9 mouse cellular contexts compared by ENCODE assay signal in the genomic region with DNA sequence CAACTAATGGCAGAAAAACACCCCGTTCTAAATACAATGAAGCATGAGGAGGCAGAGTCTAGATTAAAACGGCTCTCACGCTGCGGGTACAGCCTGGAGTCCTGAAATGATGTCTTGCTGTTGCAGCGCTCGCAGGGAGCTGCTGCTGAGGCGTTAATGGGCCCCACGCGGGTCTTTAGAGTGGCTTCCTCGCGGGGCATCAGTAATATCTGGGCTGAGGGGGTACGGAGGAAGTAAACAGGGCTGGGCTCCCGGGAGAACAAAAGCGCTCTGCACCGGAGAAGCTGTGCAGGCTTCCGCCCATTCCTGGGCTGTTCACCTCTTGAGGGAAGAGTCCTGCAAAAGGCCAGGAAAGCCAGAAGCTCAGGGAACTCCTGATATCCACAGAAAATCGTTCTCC.
A peak's percentile ranks its signal among the peaks of the same experiment; 100 is the strongest.
DNase-seq lines count a peak whose midpoint lies in the region; ATAC-seq and TF ChIP-seq lines count a peak whose summit lies in the region.
"Had no signal": no experiment of that assay in that cellular context is flagged by ENCODE, and none has a peak within 500 bp of the region (broad histone marks: within the 10 kb centered on the region; RNA-seq: fewer than 3 reads in every experiment).

No protein-coding gene starts in this region.

- no peaks in the 10 kb centered on the region for H3K9me3 ChIP-seq in forebrain, embryonic 15.5 days
- no peaks in the 10 kb centered on the region for H3K9me3 ChIP-seq in forebrain, embryonic 12.5 days
- H3K9me3 ChIP-seq in lung, embryonic 14.5 days (ENCODE audit: low read depth, low read length), result no peaks in the 10 kb centered on the region
- no peaks in the 10 kb centered on the region for H3K9me3 ChIP-seq in embryonic facial prominence, embryonic 14.5 days (ENCODE audit: control insufficient read depth, low read length)
- no peaks in the 10 kb centered on the region for H3K9me3 ChIP-seq in neural tube, embryonic 12.5 days
- H3K9me3 ChIP-seq: liver, embryonic 15.5 days had no signal

- no peak for TF ChIP-seq POLR2A in cerebellum, adult 2 months (IDR thresholded peaks at IDR 0.05; ENCODE audit: borderline replicate concordance, insufficient read depth, low read length)

- WGBS in forebrain, embryonic 15.5 days, result 53% methylated on average over 17 of the region's 17 CpGs
- 63% methylated on average over 17 of the region's 17 CpGs for WGBS in forebrain, embryonic 12.5 days
- WGBS in lung, embryonic 14.5 days, result 35% methylated on average over 17 of the region's 17 CpGs
- 65% methylated on average over 17 of the region's 17 CpGs for WGBS in embryonic facial prominence, embryonic 14.5 days
- WGBS in neural tube, embryonic 12.5 days, result 54% methylated on average over 17 of the region's 17 CpGs
- 60% methylated on average over 17 of the region's 17 CpGs for WGBS in cerebellum, adult 2 months

- ATAC-seq in forebrain, embryonic 15.5 days (replicated peaks), result no peak
- no peak for ATAC-seq in forebrain, embryonic 12.5 days (ENCODE audit: low FRiP score)
- ATAC-seq in lung, embryonic 14.5 days (ENCODE audit: insufficient read depth), result no peak
- ATAC-seq in embryonic facial prominence, embryonic 14.5 days (ENCODE audit: low read depth), result no peak
- no peak for ATAC-seq in neural tube, embryonic 12.5 days (ENCODE audit: low FRiP score, low read depth)
- ATAC-seq in CD4-positive, CD25-positive, alpha-beta regulatory T cell, adult 4 months, result no peak

- no peak overlapping the region for H3K4me3 ChIP-seq in forebrain, embryonic 15.5 days
- no peak overlapping the region for H3K4me3 ChIP-seq in forebrain, embryonic 12.5 days (replicated peaks)
- no peak overlapping the region for H3K4me3 ChIP-seq in lung, embryonic 14.5 days (ENCODE audit: low read depth, low read length)
- no peak overlapping the region for H3K4me3 ChIP-seq in embryonic facial prominence, embryonic 14.5 days (ENCODE audit: low read depth, low read length)
- H3K4me3 ChIP-seq in neural tube, embryonic 12.5 days, result no peak overlapping the region
- H3K4me3 ChIP-seq in cerebellum, adult 2 months (replicated peaks; ENCODE audit: insufficient read depth, low read depth, low read length), result no peak overlapping the region
- H3K4me3 ChIP-seq: liver, embryonic 15.5 days had no signal

- 0 out of 2 replicates have a peak overlapping the region, but pooled peaks have one; percentile 17 for H3K4me2 ChIP-seq in forebrain, embryonic 15.5 days (replicated peaks)
- H3K4me2 ChIP-seq in forebrain, embryonic 12.5 days, result no peak overlapping the region; the same call in 1 of the 2 replicates
- H3K4me2 ChIP-seq in lung, embryonic 14.5 days, result peak overlapping the region; percentile 51
- 0 out of 2 replicates have a peak overlapping the region, but pooled peaks have one; percentile 8 for H3K4me2 ChIP-seq in embryonic facial prominence, embryonic 14.5 days (ENCODE audit: low read depth, low read length)
- H3K4me2 ChIP-seq in neural tube, embryonic 12.5 days (replicated peaks), result peak overlapping the region; percentile 36
- H3K4me2 ChIP-seq: liver, embryonic 15.5 days had no signal

- no peaks in the 10 kb centered on the region for H3K4me1 ChIP-seq in forebrain, embryonic 15.5 days
- no peaks in the 10 kb centered on the region for H3K4me1 ChIP-seq in forebrain, embryonic 12.5 days
- H3K4me1 ChIP-seq in lung, embryonic 14.5 days (ENCODE audit: insufficient read depth), result no peaks in the 10 kb centered on the region
- no peaks in the 10 kb centered on the region for H3K4me1 ChIP-seq in embryonic facial prominence, embryonic 14.5 days (ENCODE audit: control insufficient read depth, insufficient read depth, low read length)
- H3K4me1 ChIP-seq in neural tube, embryonic 12.5 days, result no peaks in the 10 kb centered on the region; the same call in 1 of the 2 replicates
- no peaks in the 10 kb centered on the region for H3K4me1 ChIP-seq in cerebellum, adult 2 months (ENCODE audit: control insufficient read depth, insufficient read depth, low read length)
- H3K4me1 ChIP-seq: liver, embryonic 15.5 days had no signal

- no peaks in the 10 kb centered on the region for H3K36me3 ChIP-seq in forebrain, embryonic 15.5 days
- H3K36me3 ChIP-seq in forebrain, embryonic 12.5 days (replicated peaks), result no peaks in the 10 kb centered on the region
- no peaks in the 10 kb centered on the region for H3K36me3 ChIP-seq in lung, embryonic 14.5 days (ENCODE audit: insufficient read depth)
- no peaks in the 10 kb centered on the region for H3K36me3 ChIP-seq in embryonic facial prominence, embryonic 14.5 days (ENCODE audit: control insufficient read depth, insufficient read depth, low read length)
- H3K36me3 ChIP-seq in neural tube, embryonic 12.5 days, result no peaks in the 10 kb centered on the region
- H3K36me3 ChIP-seq: liver, embryonic 15.5 days had no signal

- peak; percentile 9 for DNase-seq in lung, embryonic 14.5 days
- DNase-seq in lung, adult 18-20 months, result no peak
- DNase-seq in embryonic facial prominence, embryonic 14.5 days (ENCODE audit: low spot score), result peak; percentile 5
- DNase-seq in cerebellum, adult 2 months, result no peak

- TF ChIP-seq CTCF in lung, embryonic 14.5 days (IDR thresholded peaks at IDR 0.05; ENCODE audit: low read depth), result no peak
- no peak for TF ChIP-seq CTCF in cerebellum, adult 2 months (IDR thresholded peaks at IDR 0.05; ENCODE audit: borderline replicate concordance, insufficient read depth, low read depth, low read length)

- no peak overlapping the region for H3K9ac ChIP-seq in forebrain, embryonic 15.5 days (replicated peaks)
- H3K9ac ChIP-seq in forebrain, embryonic 12.5 days, result no peak overlapping the region
- H3K9ac ChIP-seq in lung, embryonic 14.5 days, result no peak overlapping the region
- H3K9ac ChIP-seq in embryonic facial prominence, embryonic 14.5 days (ENCODE audit: low read depth, low read length), result no peak overlapping the region
- H3K9ac ChIP-seq in neural tube, embryonic 12.5 days, result no peak overlapping the region
- H3K9ac ChIP-seq: liver, embryonic 15.5 days had no signal

- H3K27ac ChIP-seq in forebrain, embryonic 15.5 days (replicated peaks), result no peak overlapping the region
- no peak overlapping the region for H3K27ac ChIP-seq in forebrain, embryonic 12.5 days
- no peak overlapping the region for H3K27ac ChIP-seq in lung, embryonic 14.5 days (ENCODE audit: low read depth)
- no peak overlapping the region for H3K27ac ChIP-seq in embryonic facial prominence, embryonic 14.5 days (replicated peaks; ENCODE audit: low read depth, low read length)
- no peak overlapping the region for H3K27ac ChIP-seq in neural tube, embryonic 12.5 days
- no peak overlapping the region for H3K27ac ChIP-seq in cerebellum, adult 2 months (ENCODE audit: insufficient read depth, low read length)
- H3K27ac ChIP-seq: liver, embryonic 15.5 days had no signal

- H3K27me3 ChIP-seq in forebrain, embryonic 15.5 days, result no peaks in the 10 kb centered on the region
- H3K27me3 ChIP-seq in forebrain, embryonic 12.5 days, result no peaks in the 10 kb centered on the region
- H3K27me3 ChIP-seq in lung, embryonic 14.5 days (ENCODE audit: insufficient read depth, low read length), result no peaks in the 10 kb centered on the region
- H3K27me3 ChIP-seq in embryonic facial prominence, embryonic 14.5 days (replicated peaks; ENCODE audit: control insufficient read depth, insufficient read depth, low read length), result no peaks in the 10 kb centered on the region
- H3K27me3 ChIP-seq in neural tube, embryonic 12.5 days (replicated peaks), result no peaks in the 10 kb centered on the region
- H3K27me3 ChIP-seq in cerebellum, adult 2 months (ENCODE audit: control insufficient read depth, insufficient read depth, low read length), result no peaks in the 10 kb centered on the region
- H3K27me3 ChIP-seq: liver, embryonic 15.5 days had no signal

Comparison
In these comparisons a context has a peak if more than half of its experiments do, and no peak if none do; other contexts are left out.
1. DNase-seq: peak in lung, embryonic 14.5 days (single experiment) and embryonic facial prominence, embryonic 14.5 days (single experiment); none in lung, adult 18-20 months (0 of 2) and cerebellum, adult 2 months (0 of 2).